Mouse (Mus musculus): ENCODE results near the gene Sgsm1. TPM values are rescaled to one million over a fixed set of nuclear protein-coding genes. Genes with fewer than 3 reads are reported as not detected.

The Sgsm1 gene
- polyA plus RNA-seq, 1 experiment: 1.0 TPM

- H3K27me3 ChIP-seq (ENCODE audit: control insufficient read depth, insufficient read depth, low read length): no peaks in the 10 kb centered on the region; the same call in 1 of the 2 replicates
Measured at GRCm38 (mm10) chr5:113336281-113336680, 25.7 kb upstream of the Sgsm1 start.

GRCm38 (mm10) chr5:113335732-113336131 lies 25.1 kb upstream of the Sgsm1 start:
- no peaks in the 10 kb centered on the region for H3K36me3 ChIP-seq (ENCODE audit: control insufficient read depth, insufficient read depth, low read length)
- 2% methylated on average over 17 of the region's 17 CpGs for WGBS
- DNase-seq: no peak
- H3K4me3 ChIP-seq (ENCODE audit: control insufficient read depth, insufficient read depth, low read length): no peak overlapping the region
- no peaks in the 10 kb centered on the region; the same call in 1 of the 2 replicates for H3K27me3 ChIP-seq (ENCODE audit: control insufficient read depth, insufficient read depth, low read length)
- TF ChIP-seq CTCF (IDR thresholded peaks at IDR 0.05; ENCODE audit: borderline replicate concordance, control insufficient read depth, extremely low read depth, insufficient read depth, low read length, poor library complexity) (no peak), POLR2A (IDR thresholded peaks at IDR 0.05; ENCODE audit: control insufficient read depth, extremely low read depth, insufficient read depth, low read length, poor library complexity) (no peak)
- H3K4me1 ChIP-seq (replicated peaks; ENCODE audit: control insufficient read depth, insufficient read depth, low read length): no peaks in the 10 kb centered on the region
- H3K27ac ChIP-seq (ENCODE audit: control insufficient read depth, insufficient read depth, low read length): no peak overlapping the region

More at GRCm38 (mm10) chr5:113336281-113336680, 25.7 kb upstream of the Sgsm1 start:
- H3K36me3 ChIP-seq (ENCODE audit: control insufficient read depth, insufficient read depth, low read length): no peaks in the 10 kb centered on the region
- H3K4me3 ChIP-seq (ENCODE audit: control insufficient read depth, insufficient read depth, low read length): no peak overlapping the region
- H3K27ac ChIP-seq (ENCODE audit: control insufficient read depth, insufficient read depth, low read length): no peak overlapping the region
- 62% methylated on average over 9 of the region's 9 CpGs for whole genome bisulfite sequencing
- TF ChIP-seq CTCF (IDR thresholded peaks at IDR 0.05; ENCODE audit: borderline replicate concordance, control insufficient read depth, extremely low read depth, insufficient read depth, low read length, poor library complexity) (no peak), POLR2A (IDR thresholded peaks at IDR 0.05; ENCODE audit: control insufficient read depth, extremely low read depth, insufficient read depth, low read length, poor library complexity) (no peak)
- no peaks in the 10 kb centered on the region for H3K4me1 ChIP-seq (replicated peaks; ENCODE audit: control insufficient read depth, insufficient read depth, low read length)
- no peak for DNase-seq

GRCm38 (mm10) chr5:113334621-113335530 lies 24.3 kb upstream of the Sgsm1 start:
- Histone ChIP-seq H3K27ac (ENCODE audit: control insufficient read depth, insufficient read depth, low read length) (no peak overlapping the region), H3K36me3 (ENCODE audit: control insufficient read depth, insufficient read depth, low read length) (no peaks in the 10 kb centered on the region), H3K4me3 (ENCODE audit: control insufficient read depth, insufficient read depth, low read length) (no peak overlapping the region), H3K4me1 (replicated peaks; ENCODE audit: control insufficient read depth, insufficient read depth, low read length) (no peaks in the 10 kb centered on the region), H3K27me3 (ENCODE audit: control insufficient read depth, insufficient read depth, low read length) (no peaks in the 10 kb centered on the region; the same call in 1 of the 2 replicates)
- DNase-seq: no peak
- no peak for TF ChIP-seq POLR2A (IDR thresholded peaks at IDR 0.05; ENCODE audit: control insufficient read depth, extremely low read depth, insufficient read depth, low read length, poor library complexity)
- no peak for TF ChIP-seq CTCF (IDR thresholded peaks at IDR 0.05; ENCODE audit: borderline replicate concordance, control insufficient read depth, extremely low read depth, insufficient read depth, low read length, poor library complexity)
- 13% methylated on average over 34 of the region's 34 CpGs for WGBS

DNA sequence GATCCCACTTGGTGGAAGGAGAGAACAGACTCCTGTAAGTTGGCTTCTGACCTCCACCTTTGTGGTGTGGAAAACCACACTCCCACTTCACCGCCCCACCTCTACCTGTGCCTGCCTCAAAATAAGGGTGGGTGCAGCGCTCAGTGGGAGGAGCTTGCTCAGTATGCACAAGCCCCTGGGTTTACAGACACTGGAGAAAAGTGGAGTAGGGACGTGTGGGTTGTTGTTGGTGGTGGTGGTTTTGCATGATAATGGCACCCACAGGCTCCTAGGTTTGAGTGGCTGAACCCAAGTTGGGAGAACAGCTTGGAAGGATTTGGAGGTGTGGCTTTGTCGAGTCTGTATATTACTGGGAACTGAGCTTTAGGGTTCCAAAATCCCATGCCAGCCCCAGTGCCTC lies 22.3 kb upstream of the Sgsm1 start:
- no peaks in the 10 kb centered on the region; the same call in 1 of the 2 replicates for H3K27me3 ChIP-seq (ENCODE audit: control insufficient read depth, insufficient read depth, low read length)
- H3K27ac ChIP-seq (ENCODE audit: control insufficient read depth, insufficient read depth, low read length): no peak overlapping the region
- DNase-seq: no peak
- H3K36me3 ChIP-seq (ENCODE audit: control insufficient read depth, insufficient read depth, low read length): no peaks in the 10 kb centered on the region
- H3K4me1 ChIP-seq (replicated peaks; ENCODE audit: control insufficient read depth, insufficient read depth, low read length): no peaks in the 10 kb centered on the region
- WGBS: 68% methylated on average over 4 of the region's 4 CpGs
- no peak overlapping the region for H3K4me3 ChIP-seq (ENCODE audit: control insufficient read depth, insufficient read depth, low read length)
- TF ChIP-seq CTCF (IDR thresholded peaks at IDR 0.05; ENCODE audit: borderline replicate concordance, control insufficient read depth, extremely low read depth, insufficient read depth, low read length, poor library complexity) (no peak), POLR2A (IDR thresholded peaks at IDR 0.05; ENCODE audit: control insufficient read depth, extremely low read depth, insufficient read depth, low read length, poor library complexity) (no peak)

GRCm38 (mm10) chr5:113332239-113332638 lies 21.7 kb upstream of the Sgsm1 start:
- TF ChIP-seq POLR2A (IDR thresholded peaks at IDR 0.05; ENCODE audit: control insufficient read depth, extremely low read depth, insufficient read depth, low read length, poor library complexity): no peak
- peak; percentile 50; the same call in 1 of the 2 replicates for TF ChIP-seq CTCF (IDR thresholded peaks at IDR 0.05; ENCODE audit: borderline replicate concordance, control insufficient read depth, extremely low read depth, insufficient read depth, low read length, poor library complexity)
- DNase-seq: peak; percentile 18
- no peaks in the 10 kb centered on the region for H3K36me3 ChIP-seq (ENCODE audit: control insufficient read depth, insufficient read depth, low read length)
- no peak overlapping the region for H3K27ac ChIP-seq (ENCODE audit: control insufficient read depth, insufficient read depth, low read length)
- no peaks in the 10 kb centered on the region for H3K4me1 ChIP-seq (replicated peaks; ENCODE audit: control insufficient read depth, insufficient read depth, low read length)
- H3K4me3 ChIP-seq (ENCODE audit: control insufficient read depth, insufficient read depth, low read length): no peak overlapping the region
- 48% methylated on average over 12 of the region's 12 CpGs for WGBS
- H3K27me3 ChIP-seq (ENCODE audit: control insufficient read depth, insufficient read depth, low read length): no peaks in the 10 kb centered on the region; the same call in 1 of the 2 replicates

- H3K4me1 ChIP-seq (replicated peaks; ENCODE audit: control insufficient read depth, insufficient read depth, low read length): no peaks in the 10 kb centered on the region
- H3K36me3 ChIP-seq (ENCODE audit: control insufficient read depth, insufficient read depth, low read length): no peaks in the 10 kb centered on the region
- no peak overlapping the region for H3K27ac ChIP-seq (ENCODE audit: control insufficient read depth, insufficient read depth, low read length)
- no peaks in the 10 kb centered on the region; the same call in 1 of the 2 replicates for H3K27me3 ChIP-seq (ENCODE audit: control insufficient read depth, insufficient read depth, low read length)
- no peak for TF ChIP-seq CTCF (IDR thresholded peaks at IDR 0.05; ENCODE audit: borderline replicate concordance, control insufficient read depth, extremely low read depth, insufficient read depth, low read length, poor library complexity)
- TF ChIP-seq POLR2A (IDR thresholded peaks at IDR 0.05; ENCODE audit: control insufficient read depth, extremely low read depth, insufficient read depth, low read length, poor library complexity): no peak
- H3K4me3 ChIP-seq (ENCODE audit: control insufficient read depth, insufficient read depth, low read length): no peak overlapping the region
- DNase-seq: no peak
- WGBS: 91% methylated on average over 3 of the region's 3 CpGs
Measured at GRCm38 (mm10) chr5:113330202-113330601, 19.6 kb upstream of the Sgsm1 start.
